Mouse (Mus musculus) bone marrow macrophage, adult 2 months (primary cell): ENCODE measurements around the gene Pdrg1.

Source experiments
- CTCF ChIP-seq: IDR thresholded peaks from 2 replicates; pipeline ENCODE4 v1.5.1; 2012; ENCODE audit warnings: low read depth, mild to moderate bottlenecking, low read length, moderate library complexity
- POLR2A ChIP-seq: IDR thresholded peaks from 2 replicates; pipeline ENCODE4 v1.6.1; 2012; ENCODE audit warnings: mild to moderate bottlenecking, low read depth, low read length, borderline replicate concordance

GRCm38 (mm10) chr2:153033545-153034230 lies 18.5 kb upstream of the Pdrg1 start:
- TF ChIP-seq POLR2A, result no peak
- no peak for TF ChIP-seq CTCF
